Comparison of ENCODE assay signal across 9 mouse cellular contexts in genomic region chr1:134234455-134235390, GRCm38 (mm10). TPM values are rescaled to one million over a fixed set of nuclear protein-coding genes. Genes with fewer than 3 reads are reported as not detected.
DNase-seq lines count a peak whose midpoint lies in the region; ATAC-seq and TF ChIP-seq lines count a peak whose summit lies in the region.
"Had no signal": no experiment of that assay in that cellular context is flagged by ENCODE, and none has a peak within 500 bp of the region (broad histone marks: within the 10 kb centered on the region; RNA-seq: fewer than 3 reads in every experiment).

No protein-coding gene starts in this region.

- peak overlapping the region; percentile 61 for H3K9ac ChIP-seq in kidney, embryonic 16.5 days (replicated peaks; ENCODE audit: low read length)
- H3K9ac ChIP-seq in limb, embryonic 15.5 days, result 0 out of 2 replicates have a peak overlapping the region, but pooled peaks have one; percentile 18

- WGBS in lung, adult 2 months, result 3% methylated on average over 41 of the region's 41 CpGs
- WGBS in kidney, embryonic 16.5 days, result under 1% methylated on average over 41 of the region's 41 CpGs
- 2% methylated on average over 41 of the region's 41 CpGs for WGBS in limb, embryonic 15.5 days
- 1% methylated on average over 41 of the region's 41 CpGs for WGBS in olfactory bulb, adult 2 months

- no peak for TF ChIP-seq CTCF in lung, adult 2 months (IDR thresholded peaks at IDR 0.05; ENCODE audit: insufficient read depth, low read length)
- no peak; the same call in 1 of the 2 replicates for TF ChIP-seq CTCF in olfactory bulb, adult 2 months (IDR thresholded peaks at IDR 0.05; ENCODE audit: insufficient read depth, low read depth, low read length)

- H3K9me3 ChIP-seq in kidney, embryonic 16.5 days (ENCODE audit: low read length), result no peaks in the 10 kb centered on the region
- H3K9me3 ChIP-seq in limb, embryonic 15.5 days, result no peaks in the 10 kb centered on the region

- H3K27me3 ChIP-seq in kidney, embryonic 16.5 days (ENCODE audit: insufficient read depth, low read length), result peaks cover 24% of the 10 kb centered on the region
- H3K27me3 ChIP-seq in limb, embryonic 15.5 days, result peaks cover 48% of the 10 kb centered on the region

- H3K27ac ChIP-seq in kidney, embryonic 16.5 days (ENCODE audit: low read length), result no peak overlapping the region
- H3K27ac ChIP-seq in limb, embryonic 15.5 days, result no peak overlapping the region
- no peak overlapping the region for H3K27ac ChIP-seq in olfactory bulb, adult 2 months (ENCODE audit: insufficient read depth, low read depth, low read length)

- H3K4me1 ChIP-seq in lung, adult 2 months (ENCODE audit: control insufficient read depth, insufficient read depth, low read length), result peaks cover 8% of the 10 kb centered on the region; the same call in 1 of the 2 replicates
- peaks cover 41% of the 10 kb centered on the region for H3K4me1 ChIP-seq in kidney, embryonic 16.5 days (ENCODE audit: insufficient read depth, low read length)
- H3K4me1 ChIP-seq in limb, embryonic 15.5 days, result peaks cover 32% of the 10 kb centered on the region
- peaks cover 36% of the 10 kb centered on the region for H3K4me1 ChIP-seq in olfactory bulb, adult 2 months (ENCODE audit: control insufficient read depth, insufficient read depth, low read length)

- DNase-seq in lung, adult 2 months, result peak; percentile 36
- no peak for DNase-seq in lung, postnatal 36 days
- DNase-seq in cerebellum, postnatal 10 days, result peak; percentile 79 to 84
- DNase-seq in heart, adult 9 months (ENCODE audit: low spot score in 2 of 2), result peak; percentile 49 to 56
- DNase-seq in spleen, postnatal 36 days (ENCODE audit: low spot score in 2 of 2), result no peak

- H3K36me3 ChIP-seq in kidney, embryonic 16.5 days (ENCODE audit: insufficient read depth, low read length), result no peaks in the 10 kb centered on the region
- H3K36me3 ChIP-seq in limb, embryonic 15.5 days, result no peaks in the 10 kb centered on the region

- H3K4me2 ChIP-seq in kidney, embryonic 16.5 days (replicated peaks; ENCODE audit: low read depth, low read length), result peak overlapping the region; percentile 89
- peak overlapping the region; percentile 93 for H3K4me2 ChIP-seq in limb, embryonic 15.5 days

- H3K4me3 ChIP-seq in lung, adult 2 months (replicated peaks; ENCODE audit: extremely low read depth, low read depth, low read length), result no peak overlapping the region
- H3K4me3 ChIP-seq in kidney, embryonic 16.5 days (ENCODE audit: low read length), result peak overlapping the region; percentile 51
- H3K4me3 ChIP-seq in limb, embryonic 15.5 days, result peak overlapping the region; percentile 43
- H3K4me3 ChIP-seq in olfactory bulb, adult 2 months (ENCODE audit: insufficient read depth, low read depth, low read length), result peak overlapping the region; percentile 55

- ATAC-seq in kidney, embryonic 16.5 days (ENCODE audit: low FRiP score, low TSS enrichment), result peak; percentile 44
- 0 out of 2 replicates have a peak, but pooled peaks have one; percentile 21 for ATAC-seq in limb, embryonic 15.5 days (ENCODE audit: insufficient number of reproducible peaks, low FRiP score, low TSS enrichment, low read depth)

- no peak for TF ChIP-seq POLR2A in lung, adult 2 months (IDR thresholded peaks at IDR 0.05; ENCODE audit: borderline replicate concordance, extremely low read depth, low read depth, low read length)
- peak; percentile 36; the same call in 1 of the 2 replicates for TF ChIP-seq POLR2A in olfactory bulb, adult 2 months (IDR thresholded peaks at IDR 0.05; ENCODE audit: insufficient read depth, low read depth, low read length)

RNA-seq across cellular contexts. Expression of gene Adora1, which starts 0.5 kb away (rescaled TPM):
- polyA plus RNA-seq in lung, adult 2 months (2012; rRNA removed), result 7.6 and 9.1 TPM in 2 replicates
- polyA plus RNA-seq in kidney, embryonic 16.5 days (2015; fragmentation: Nextera tagmentation; extraction: Ambion mirVana), result 10.4 and 10.6 TPM in 2 replicates
- 1.8 and 2.0 TPM in 2 replicates for polyA plus RNA-seq in limb, embryonic 15.5 days (2015; fragmentation: Nextera tagmentation; extraction: Ambion mirVana)
- polyA plus RNA-seq in olfactory bulb, adult 2 months (2012; ENCODE audit: insufficient read depth, insufficient read length, low replicate concordance, missing spikeins), result not detected in 2 replicates

RNA-seq across cellular contexts. Expression of gene Mybph, which starts 41.5 kb away (rescaled TPM):
- polyA plus RNA-seq in lung, adult 2 months (2012; rRNA removed), result 0.14 and 7.7 TPM in 2 replicates
- polyA plus RNA-seq in kidney, embryonic 16.5 days (2015; fragmentation: Nextera tagmentation; extraction: Ambion mirVana), result 1.6 and 1.7 TPM in 2 replicates
- polyA plus RNA-seq in limb, embryonic 15.5 days (2015; fragmentation: Nextera tagmentation; extraction: Ambion mirVana), result 55.8 and 102 TPM in 2 replicates
- not detected in 2 replicates for polyA plus RNA-seq in olfactory bulb, adult 2 months (2012; ENCODE audit: insufficient read depth, insufficient read length, low replicate concordance, missing spikeins)

RNA-seq across cellular contexts. Expression of gene Chil1, which starts 52.7 kb away (rescaled TPM):
- polyA plus RNA-seq in lung, adult 2 months (2012; rRNA removed), result 1,144 and 1,277 TPM in 2 replicates
- polyA plus RNA-seq in kidney, embryonic 16.5 days (2015; fragmentation: Nextera tagmentation; extraction: Ambion mirVana), result 0.85 and 1.4 TPM in 2 replicates
- 9.8 and 13.6 TPM in 2 replicates for polyA plus RNA-seq in limb, embryonic 15.5 days (2015; fragmentation: Nextera tagmentation; extraction: Ambion mirVana)
- polyA plus RNA-seq in olfactory bulb, adult 2 months (2012; ENCODE audit: insufficient read depth, insufficient read length, low replicate concordance, missing spikeins), result not detected in 2 replicates

RNA-seq across cellular contexts. Expression of gene Myog, which starts 55.1 kb away (rescaled TPM):
- 1.7 TPM in 1 of 2 replicates, not detected in the other for polyA plus RNA-seq in lung, adult 2 months (2012; rRNA removed)
- 2.4 and 3.4 TPM in 2 replicates for polyA plus RNA-seq in kidney, embryonic 16.5 days (2015; fragmentation: Nextera tagmentation; extraction: Ambion mirVana)
- polyA plus RNA-seq in limb, embryonic 15.5 days (2015; fragmentation: Nextera tagmentation; extraction: Ambion mirVana), result 117 and 227 TPM in 2 replicates
- not detected in 2 replicates for polyA plus RNA-seq in olfactory bulb, adult 2 months (2012; ENCODE audit: insufficient read depth, insufficient read length, low replicate concordance, missing spikeins)
- polyA plus RNA-seq: large intestine, adult 2 months had no signal

Comparison
In these comparisons a context has a peak if more than half of its experiments do, and no peak if none do; other contexts are left out.
1. DNase-seq: peak in lung, adult 2 months (single experiment), cerebellum, postnatal 10 days (2 of 2) and heart, adult 9 months (2 of 2); none in lung, postnatal 36 days (single experiment) and spleen, postnatal 36 days (0 of 2).
2. RNA of gene Chil1, which starts 52.7 kb away (polyA plus RNA-seq): 1,144 to 1,277 TPM in lung, adult 2 months; 9.8 to 13.6 TPM in limb, embryonic 15.5 days, 0.85 to 1.4 TPM in kidney, embryonic 16.5 days and not detected in olfactory bulb, adult 2 months; every median in the first group is over 10 times any median in the second.